Mouse (Mus musculus) hindbrain, embryonic 15.5 days (tissue): ENCODE measurements around the gene Gm11032. TPM values are rescaled to one million over a fixed set of nuclear protein-coding genes. Genes with fewer than 3 reads are reported as not detected.
"Not testable (repeated sequence)": the region's sequence is repeated elsewhere in the genome, so short reads cannot be mapped to it uniquely, and the experiment has no call there.

ENCODE experiments used
- ATAC-seq: fragments of 200-750 bp; cut with Nextera tagmentation; 2 replicates; pipeline ENCODE4 v1.8.0; 2017; ENCODE audit warnings: low read depth, moderate number of reproducible peaks, moderate TSS enrichment; ENCODE audit not compliant: low FRiP score
- H3K27ac ChIP-seq: fragments of 300-500 bp; sonication (generic); replicated peaks from 2 replicates; pipeline ENCODE4 v1.5.1; 2015; ENCODE audit warnings: mild to moderate bottlenecking, inconsistent platforms
- H3K27me3 ChIP-seq: fragments of 300-500 bp; sonication (generic); 2 replicates; pipeline ENCODE4 v1.6.1; 2015; ENCODE audit warnings: control low read depth, inconsistent platforms
- H3K36me3 ChIP-seq: fragments of 300-500 bp; sonication (generic); 2 replicates; pipeline ENCODE4 v1.6.1; 2015; ENCODE audit warnings: control low read depth, inconsistent platforms
- H3K4me1 ChIP-seq: fragments of 300-500 bp; sonication (generic); replicated peaks from 2 replicates; pipeline ENCODE4 v1.6.1; 2015; ENCODE audit warnings: control low read depth, inconsistent platforms
- H3K4me2 ChIP-seq: fragments of 300-500 bp; sonication (generic); 2 replicates; pipeline ENCODE4 v1.6.1; 2015; ENCODE audit warnings: moderate library complexity, mild to moderate bottlenecking, inconsistent platforms
- H3K4me3 ChIP-seq: fragments of 300-500 bp; sonication (generic); 2 replicates; pipeline ENCODE4 v1.5.1; 2015; ENCODE audit warnings: mild to moderate bottlenecking, inconsistent platforms
- H3K9ac ChIP-seq: fragments of 300-500 bp; sonication (generic); 2 replicates; pipeline ENCODE4 v1.6.1; 2015; ENCODE audit warnings: inconsistent platforms
- H3K9me3 ChIP-seq: fragments of 300-500 bp; sonication (generic); 2 replicates; pipeline ENCODE4 v1.6.1; 2016; ENCODE audit warnings: control low read depth, inconsistent platforms
- WGBS: fragments of 180-500 bp; shearing (Covaris S2); methylation state at CpG from one replicate; pipeline ENCODE4 v1.1.7; 2015; 5-methylcytosine and 5-hydroxymethylcytosine counted together
- polyA plus RNA-seq: library from polyadenylated mRNA; unstranded; fragments of >200 nt; fragmentation: Nextera tagmentation; extraction: Ambion mirVana; gene quantifications from 2 replicates; pipeline ENCODE4 v1.2.1, GENCODE M21; 2015

Gene Gm11032
- polyA plus RNA-seq, 1 experiment from 2014 or later = not detected

- Histone ChIP-seq H3K27ac (no peak overlapping the region), H3K36me3 (no peaks in the 10 kb centered on the region)
- 41% methylated on average over 8 of the region's 8 CpGs for WGBS
These were observed 10.0 kb downstream of the Gm11032 start for GRCm38 (mm10) chr11:4629861-4630280.

GRCm38 (mm10) chr11:4633420-4633819 lies 13.6 kb downstream of the Gm11032 start:
- ATAC-seq = no peak
- no peaks in the 10 kb centered on the region for H3K9me3 ChIP-seq
- no peak overlapping the region for H3K4me3 ChIP-seq
- H3K36me3 ChIP-seq = no peaks in the 10 kb centered on the region
- no peak overlapping the region for H3K27ac ChIP-seq
- 54% methylated on average over 2 of the region's 2 CpGs for WGBS
- no peak overlapping the region for H3K9ac ChIP-seq
- no peaks in the 10 kb centered on the region for H3K27me3 ChIP-seq
- H3K4me1 ChIP-seq = peaks cover 9% of the 10 kb centered on the region
- H3K4me2 ChIP-seq = no peak overlapping the region

More at GRCm38 (mm10) chr11:4629861-4630280, 10.0 kb downstream of the Gm11032 start:
- Histone ChIP-seq H3K4me2 (no peak overlapping the region), H3K9me3 (no peaks in the 10 kb centered on the region), H3K9ac (no peak overlapping the region), H3K27me3 (no peaks in the 10 kb centered on the region), H3K4me1 (no peaks in the 10 kb centered on the region), H3K4me3 (no peak overlapping the region)
- ATAC-seq = no peak

GRCm38 (mm10) chr11:4634395-4634794 lies 14.5 kb downstream of the Gm11032 start:
- H3K36me3 ChIP-seq = no peaks in the 10 kb centered on the region
- peaks cover 18% of the 10 kb centered on the region for H3K4me1 ChIP-seq
- no peaks in the 10 kb centered on the region for H3K27me3 ChIP-seq
- no peak overlapping the region for H3K4me2 ChIP-seq
- 82% methylated on average over 5 of the region's 5 CpGs for WGBS
- no peak overlapping the region for H3K9ac ChIP-seq
- ATAC-seq = no peak
- H3K4me3 ChIP-seq = no peak overlapping the region
- no peaks in the 10 kb centered on the region for H3K9me3 ChIP-seq
- H3K27ac ChIP-seq = no peak overlapping the region

- peak overlapping the region; percentile 76 for H3K4me2 ChIP-seq
- peaks cover 3% of the 10 kb centered on the region; the same call in 1 of the 2 replicates for H3K36me3 ChIP-seq
- no peak overlapping the region; the same call in 1 of the 2 replicates for H3K27ac ChIP-seq
- no peak for ATAC-seq
- peak overlapping the region; percentile 60 for H3K4me3 ChIP-seq
- H3K4me1 ChIP-seq = peaks cover 18% of the 10 kb centered on the region
- no peaks in the 10 kb centered on the region for H3K27me3 ChIP-seq
- WGBS = 60% methylated on average over 5 of the region's 5 CpGs
- H3K9ac ChIP-seq = no peak overlapping the region
- no peaks in the 10 kb centered on the region for H3K9me3 ChIP-seq
These were observed 17.0 kb downstream of the Gm11032 start for GRCm38 (mm10) chr11:4636782-4637342.

GRCm38 (mm10) chr11:4637534-4638234 lies 17.8 kb downstream of the Gm11032 start, which contains the start of gene Ascc2:
Ascc2 (plus strand) TSS chr11:4637747.
- Histone ChIP-seq H3K9me3 (no peaks in the 10 kb centered on the region), H3K4me3 (peak within 1 kb of the TSS; percentile 60), H3K9ac (peak within 1 kb of the TSS; percentile 53), H3K4me1 (peaks cover 18% of the 10 kb centered on the region), H3K4me2 (peak within 1 kb of the TSS; percentile 76), H3K27me3 (no peaks in the 10 kb centered on the region), H3K27ac (peak within 1 kb of the TSS; percentile 57), H3K36me3 (peaks cover 6% of the 10 kb centered on the region; the same call in 1 of the 2 replicates)
- peak; percentile 94 for ATAC-seq
- WGBS = 0% methylated on average over 34 of the region's 35 CpGs

- Histone ChIP-seq H3K27me3 (no peaks in the 10 kb centered on the region), H3K27ac (peak overlapping the region; percentile 57; the same call in 1 of the 2 replicates), H3K9me3 (no peaks in the 10 kb centered on the region), H3K36me3 (peaks cover 6% of the 10 kb centered on the region; the same call in 1 of the 2 replicates), H3K4me2 (peak overlapping the region; percentile 76), H3K4me1 (peaks cover 18% of the 10 kb centered on the region), H3K4me3 (peak overlapping the region; percentile 60), H3K9ac (peak overlapping the region; percentile 53; the same call in 1 of the 2 replicates)
- 32% methylated on average over 7 of the region's 7 CpGs for WGBS
- ATAC-seq = peak; percentile 57; the same call in 1 of the 2 replicates
These were observed 18.4 kb downstream of the Gm11032 start for GRCm38 (mm10) chr11:4638261-4638660.

- no peak overlapping the region for H3K4me2 ChIP-seq
- no peak overlapping the region for H3K9ac ChIP-seq
- H3K27me3 ChIP-seq = no peaks in the 10 kb centered on the region
- ATAC-seq = no peak
- H3K9me3 ChIP-seq = no peaks in the 10 kb centered on the region
- no peak overlapping the region for H3K4me3 ChIP-seq
- peaks cover 10% of the 10 kb centered on the region for H3K36me3 ChIP-seq
- H3K27ac ChIP-seq = no peak overlapping the region
- H3K4me1 ChIP-seq = peaks cover 18% of the 10 kb centered on the region
These were observed 21.3 kb downstream of the Gm11032 start for GRCm38 (mm10) chr11:4641185-4641584.

- H3K27ac ChIP-seq = no peak overlapping the region
- H3K9me3 ChIP-seq = no peaks in the 10 kb centered on the region
- 55% methylated on average over 5 of the region's 5 CpGs for WGBS
- H3K36me3 ChIP-seq = peaks cover 30% of the 10 kb centered on the region
- H3K9ac ChIP-seq = no peak overlapping the region
- H3K4me3 ChIP-seq = no peak overlapping the region
- no peak for ATAC-seq
- peaks cover 6% of the 10 kb centered on the region for H3K4me1 ChIP-seq
- no peak overlapping the region for H3K4me2 ChIP-seq
- H3K27me3 ChIP-seq = no peaks in the 10 kb centered on the region
These were observed 23.9 kb downstream of the Gm11032 start for GRCm38 (mm10) chr11:4643722-4644121.

GRCm38 (mm10) chr11:4645180-4645579 lies 25.3 kb downstream of the Gm11032 start:
- H3K27ac ChIP-seq, H3K4me3 ChIP-seq, ATAC-seq, H3K9ac ChIP-seq, H3K4me1 ChIP-seq, H3K9me3 ChIP-seq, H3K27me3 ChIP-seq, H3K4me2 ChIP-seq: not testable (repeated sequence)
- 87% methylated on average over 6 of the region's 6 CpGs for WGBS
- peaks cover 45% of the 10 kb centered on the region for H3K36me3 ChIP-seq

- Histone ChIP-seq H3K9ac (no peak overlapping the region), H3K27ac (no peak overlapping the region), H3K27me3 (no peaks in the 10 kb centered on the region), H3K36me3 (peaks cover 51% of the 10 kb centered on the region), H3K4me3 (no peak overlapping the region), H3K9me3 (no peaks in the 10 kb centered on the region), H3K4me1 (no peaks in the 10 kb centered on the region), H3K4me2 (no peak overlapping the region)
- WGBS = 90% methylated on average over 9 of the region's 9 CpGs
- no peak for ATAC-seq
These were observed 26.5 kb downstream of the Gm11032 start for GRCm38 (mm10) chr11:4646409-4646808.

GRCm38 (mm10) chr11:4659818-4660217 lies 40.0 kb downstream of the Gm11032 start:
- H3K9ac ChIP-seq = no peak overlapping the region
- 96% methylated on average over 1 of the region's 1 CpGs for WGBS
- H3K27me3 ChIP-seq = no peaks in the 10 kb centered on the region
- H3K4me2 ChIP-seq = no peak overlapping the region
- H3K27ac ChIP-seq = no peak overlapping the region
- H3K9me3 ChIP-seq = no peaks in the 10 kb centered on the region
- peaks cover 34% of the 10 kb centered on the region for H3K36me3 ChIP-seq
- H3K4me3 ChIP-seq = no peak overlapping the region
- 0 out of 2 replicates have a peak, but pooled peaks cover 4% of the 10 kb centered on the region for H3K4me1 ChIP-seq
- ATAC-seq = no peak

- no peaks in the 10 kb centered on the region for H3K9me3 ChIP-seq
- H3K27ac ChIP-seq = no peak overlapping the region
- H3K27me3 ChIP-seq = no peaks in the 10 kb centered on the region
- peaks cover 34% of the 10 kb centered on the region for H3K36me3 ChIP-seq
- no peak overlapping the region for H3K4me2 ChIP-seq
- no peak overlapping the region for H3K9ac ChIP-seq
- no peak overlapping the region for H3K4me3 ChIP-seq
- ATAC-seq = 0 out of 2 replicates have a peak, but pooled peaks have one; percentile 48
- 0 out of 2 replicates have a peak, but pooled peaks cover 4% of the 10 kb centered on the region for H3K4me1 ChIP-seq
- 74% methylated on average over 7 of the region's 7 CpGs for WGBS
These were observed 40.6 kb downstream of the Gm11032 start for GRCm38 (mm10) chr11:4660309-4661025.
